Mouse (Mus musculus) gastrocnemius, postnatal 14 days (tissue): ENCODE measurements around the gene Relb. TPM values are rescaled to one million over a fixed set of nuclear protein-coding genes. Genes with fewer than 3 reads are reported as not detected.
A peak's percentile ranks its signal among the peaks of the same experiment; 100 is the strongest.

ENCODE experiments used
- DNase-seq: peaks from one replicate; pipeline ENCODE4 v3.0.0; 2021; ENCODE audit warnings: mixed read lengths
- intact Hi-C: fragments of 180-260 bp; cut with DNase I; formaldehyde crosslinking; loops from one replicate; pipeline ENCODE4 v1.15.1; 2025; ENCODE audit warnings: low total_unique reads
- total RNA-seq, 2 experiments: library from RNA; stranded (reverse); gene quantifications; 2 replicates each; pipeline ENCODE4 v1.2.3; 2021

Gene Relb
- total RNA-seq, 2 experiments from 2014 or later = 4.9 to 7.3 TPM

GRCm38 (mm10) chr7:19593061-19593730, 36.0 kb downstream of the Relb start:
- intact Hi-C loops = no loop called here

GRCm38 (mm10) chr7:19589917-19590316, 39.3 kb downstream of the Relb start:
- intact Hi-C loops = no loop called here
- peak; percentile 72 for DNase-seq

More at GRCm38 (mm10) chr7:19593061-19593730, 36.0 kb downstream of the Relb start:
- no peak for DNase-seq

- peak; percentile 46 for DNase-seq
- intact Hi-C loops = no loop called here
These were observed 40.0 kb downstream of the Relb start for GRCm38 (mm10) chr7:19589207-19589606.

GRCm38 (mm10) chr7:19586269-19586668, 43.0 kb downstream of the Relb start:
- intact Hi-C loops = no loop called here
- no peak for DNase-seq

GRCm38 (mm10) chr7:19580634-19581033, 48.6 kb downstream of the Relb start:
- intact Hi-C loops = loop anchor here (5.0 kb wide), 2 partner anchors 37 to 63 kb away; partner anchors contain the start of gene Nkpd1
- DNase-seq = no peak

GRCm38 (mm10) chr7:19579751-19580150, 49.5 kb downstream of the Relb start:
- intact Hi-C loops = loop anchor here (5.0 kb wide), 2 partner anchors 38 to 62 kb away; partner anchors contain the start of gene Nkpd1
- no peak for DNase-seq

- DNase-seq = no peak
- intact Hi-C loops = no loop called here
These were observed 50.8 kb downstream of the Relb start for GRCm38 (mm10) chr7:19578436-19578835.

GRCm38 (mm10) chr7:19577877-19578414, 51.3 kb downstream of the Relb start:
- DNase-seq = no peak
- intact Hi-C loops = no loop called here

GRCm38 (mm10) chr7:19577141-19577852, 51.9 kb downstream of the Relb start, which contains the start of the genes Zfp296 and Gemin7:
Zfp296 (plus strand) TSS chr7:19577287.
Gemin7 (minus strand) TSS chr7:19577595.
- intact Hi-C loops = no loop called here
- peak; percentile 34 for DNase-seq

GRCm38 (mm10) chr7:19575559-19575958, 53.7 kb downstream of the Relb start:
- intact Hi-C loops = no loop called here
- DNase-seq = no peak

- intact Hi-C loops = no loop called here
- no peak for DNase-seq
These were observed 55.5 kb downstream of the Relb start for GRCm38 (mm10) chr7:19573776-19574140.

- DNase-seq = peak; percentile 83
- intact Hi-C loops = no loop called here
These were observed 56.1 kb downstream of the Relb start for GRCm38 (mm10) chr7:19572926-19573775.

GRCm38 (mm10) chr7:19569647-19570046, 59.6 kb downstream of the Relb start:
- intact Hi-C loops = no loop called here

GRCm38 (mm10) chr7:19567426-19567825, 61.8 kb downstream of the Relb start:
- intact Hi-C loops = no loop called here
- no peak for DNase-seq

More at GRCm38 (mm10) chr7:19569647-19570046, 59.6 kb downstream of the Relb start:
- DNase-seq = no peak

- intact Hi-C loops = no loop called here
These were observed 63.4 kb downstream of the Relb start for GRCm38 (mm10) chr7:19565803-19566202.

GRCm38 (mm10) chr7:19564455-19564854, 64.8 kb downstream of the Relb start:
- DNase-seq = no peak
- intact Hi-C loops = no loop called here

More at GRCm38 (mm10) chr7:19565803-19566202, 63.4 kb downstream of the Relb start:
- no peak for DNase-seq

GRCm38 (mm10) chr7:19563884-19564283, 65.4 kb downstream of the Relb start:
- intact Hi-C loops = no loop called here
- DNase-seq = no peak

GRCm38 (mm10) chr7:19562643-19563410, 66.4 kb downstream of the Relb start, which contains the start of gene Ppp1r37:
Ppp1r37 (minus strand) TSS chr7:19563076.
- intact Hi-C loops = no loop called here
- no peak for DNase-seq
